Mouse (Mus musculus) liver, postnatal 0 days (tissue): ENCODE results near the gene Ucp2. TPM values are rescaled to one million over a fixed set of nuclear protein-coding genes. Genes with fewer than 3 reads are reported as not detected.

ENCODE experiments used
- ATAC-seq: fragments of 200-750 bp; cut with Nextera tagmentation; 2 replicates; pipeline ENCODE4 v1.8.0; 2017; ENCODE audit warnings: mild to moderate bottlenecking, moderate library complexity
- DNase-seq: peaks from one replicate; pipeline ENCODE4 v3.0.0-alpha.2; 2016
- H3K27ac ChIP-seq: fragments of 300-500 bp; sonication (generic); 2 replicates; pipeline ENCODE4 v1.5.1; 2014; ENCODE audit warnings: antibody characterized with exemption, moderate library complexity, mild to moderate bottlenecking, low read depth
- H3K27me3 ChIP-seq: fragments of 300-500 bp; sonication (generic); 2 replicates; pipeline ENCODE4 v1.6.1; 2014; ENCODE audit warnings: low read length, control low read depth, mixed read lengths; ENCODE audit not compliant: insufficient read depth
- H3K36me3 ChIP-seq: fragments of 300-500 bp; sonication (generic); replicated peaks from 2 replicates; pipeline ENCODE4 v1.6.1; 2014; ENCODE audit warnings: mild to moderate bottlenecking, control low read depth, low read length, moderate library complexity, mixed read lengths; ENCODE audit not compliant: insufficient read depth
- H3K4me1 ChIP-seq: fragments of 300-500 bp; sonication (generic); 2 replicates; pipeline ENCODE4 v1.6.1; 2014; ENCODE audit warnings: antibody characterized with exemption, mild to moderate bottlenecking, control low read depth; ENCODE audit not compliant: insufficient read depth
- H3K4me2 ChIP-seq: fragments of 300-500 bp; sonication (generic); 2 replicates; pipeline ENCODE4 v1.6.1; 2014; ENCODE audit warnings: low read depth, mild to moderate bottlenecking, low read length, moderate library complexity, mixed read lengths
- H3K4me3 ChIP-seq: fragments of 300-500 bp; sonication (generic); 2 replicates; pipeline ENCODE4 v1.5.1; 2014; ENCODE audit warnings: low read depth, low read length
- H3K9ac ChIP-seq: fragments of 300-500 bp; sonication (generic); replicated peaks from 2 replicates; pipeline ENCODE4 v1.6.1; 2014; ENCODE audit warnings: mild to moderate bottlenecking, moderate library complexity
- H3K9me3 ChIP-seq: fragments of 300-500 bp; sonication (generic); 2 replicates; pipeline ENCODE4 v1.6.1; 2016; ENCODE audit warnings: mild to moderate bottlenecking, control low read depth, low read length, mixed read lengths
- CTCF ChIP-seq: sonication (generic); IDR thresholded peaks from 2 replicates; pipeline ENCODE4 v1.5.1; 2016; ENCODE audit warnings: antibody characterized with exemption, low read depth
- EP300 ChIP-seq: IDR thresholded peaks from 2 replicates; pipeline ENCODE4 v1.6.1; 2016; ENCODE audit warnings: antibody characterized with exemption, low read depth, mild to moderate bottlenecking
- WGBS: fragments of 180-500 bp; shearing (Covaris S2); extraction: QIAGEN DNeasy Blood & Tissue Kit; methylation state at CpG from one replicate; pipeline ENCODE4 v1.1.7; 2014; ENCODE audit not compliant: insufficient replicate concordance; 5-methylcytosine and 5-hydroxymethylcytosine counted together
- polyA plus RNA-seq: library from polyadenylated mRNA; unstranded; fragments of >200 nt; fragmentation: Nextera tagmentation; extraction: Ambion mirVana; gene quantifications from 2 replicates; pipeline ENCODE4 v1.2.1, GENCODE M21; 2015

Ucp2 gene
- 530 and 545 TPM in 2 replicates for polyA plus RNA-seq

DNA sequence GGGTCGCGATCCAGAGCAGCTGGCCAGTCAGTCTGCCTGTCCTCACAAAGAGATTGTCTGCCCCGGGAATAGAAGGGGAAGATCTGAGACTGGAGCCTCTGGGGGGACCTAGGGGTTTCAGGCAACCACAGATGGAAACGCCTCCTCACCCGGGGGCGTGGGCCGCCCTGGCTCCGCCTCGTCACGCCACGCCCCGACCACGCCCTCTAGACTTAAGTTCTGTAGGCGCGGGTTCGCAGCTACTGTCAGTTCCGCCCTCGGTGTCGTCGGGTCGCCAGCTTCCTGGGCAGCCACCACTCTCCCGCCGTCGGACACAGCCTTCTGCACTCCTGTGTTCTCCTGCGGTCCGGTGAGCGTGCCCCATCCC lies at the start of gene Ucp2:
TSS of gene Ucp2 (plus strand) at position 221 of the 367 bp plus-strand sequence.
- 0% methylated on average over 27 of the region's 27 CpGs for WGBS
- no peaks in the 10 kb centered on the region for H3K9me3 ChIP-seq
- H3K4me1 ChIP-seq: peaks cover 40% of the 10 kb centered on the region
- peak; percentile 82 for ATAC-seq
- peak; percentile 96 for DNase-seq
- H3K9ac ChIP-seq: peak within 1 kb of the TSS; percentile 75
- TF ChIP-seq EP300: no peak
- TF ChIP-seq CTCF: no peak
- peak within 1 kb of the TSS; percentile 94 for H3K27ac ChIP-seq
- peak within 1 kb of the TSS; percentile 82 for H3K4me3 ChIP-seq
- no peaks in the 10 kb centered on the region for H3K27me3 ChIP-seq
- peak within 1 kb of the TSS; percentile 93 for H3K4me2 ChIP-seq
- H3K36me3 ChIP-seq: peaks cover 38% of the 10 kb centered on the region

DNA sequence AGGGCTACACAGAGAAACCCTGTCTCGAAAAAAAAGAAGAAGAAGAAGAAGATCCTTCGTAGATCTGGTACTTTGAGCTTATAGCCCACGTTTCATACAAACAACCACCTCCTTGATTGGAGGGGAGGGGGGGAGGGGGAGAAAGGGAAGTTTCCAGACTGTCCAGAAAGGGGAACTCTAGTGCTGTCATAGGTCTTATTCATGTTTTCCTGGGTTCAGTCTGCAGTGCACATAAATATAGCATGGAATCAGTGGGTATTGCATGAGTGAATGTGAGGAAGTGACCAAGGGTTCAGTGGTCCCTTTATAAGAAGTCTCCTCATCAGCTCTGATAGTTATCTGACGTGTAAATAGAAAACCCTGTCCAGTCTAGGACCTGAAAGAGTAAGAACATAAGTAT lies 49.4 kb upstream of the Ucp2 start:
- no peak overlapping the region for H3K4me3 ChIP-seq
- H3K9me3 ChIP-seq: no peaks in the 10 kb centered on the region
- ATAC-seq (peak; percentile 56), DNase-seq (no peak)
- no peak overlapping the region for H3K4me2 ChIP-seq
- H3K27me3 ChIP-seq: no peaks in the 10 kb centered on the region
- no peak overlapping the region for H3K9ac ChIP-seq
- no peaks in the 10 kb centered on the region for H3K4me1 ChIP-seq
- peaks cover 51% of the 10 kb centered on the region for H3K36me3 ChIP-seq
- WGBS: 56% methylated on average over 4 of the region's 4 CpGs
- no peak for TF ChIP-seq EP300
- TF ChIP-seq CTCF: no peak
- H3K27ac ChIP-seq: no peak overlapping the region

DNA sequence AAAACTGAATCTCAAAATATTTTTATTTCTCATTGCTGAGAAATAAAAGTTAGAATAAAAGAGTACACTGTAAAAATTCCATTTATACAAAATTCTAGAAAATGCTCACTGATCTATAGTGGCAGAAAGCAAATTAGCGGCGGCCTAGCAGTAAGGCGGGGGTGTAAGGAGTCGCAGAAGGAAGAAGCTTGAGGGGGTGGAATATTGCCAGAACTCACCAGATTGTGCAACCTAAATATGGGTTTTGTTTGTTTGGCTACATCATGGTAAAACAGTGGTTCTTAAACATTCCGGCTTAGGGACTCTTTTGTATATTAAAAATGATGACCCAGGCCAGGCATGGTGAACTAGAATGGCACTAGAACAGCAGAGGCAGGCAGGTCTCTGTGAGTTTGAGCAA lies 46.9 kb upstream of the Ucp2 start:
- H3K36me3 ChIP-seq: peaks cover 56% of the 10 kb centered on the region
- H3K4me2 ChIP-seq: no peak overlapping the region
- no peak overlapping the region for H3K9ac ChIP-seq
- WGBS: 92% methylated on average over 5 of the region's 5 CpGs
- no peaks in the 10 kb centered on the region for H3K4me1 ChIP-seq
- no peak overlapping the region for H3K27ac ChIP-seq
- DNase-seq: no peak
- no peak for TF ChIP-seq CTCF
- TF ChIP-seq EP300: no peak
- no peaks in the 10 kb centered on the region for H3K27me3 ChIP-seq
- H3K9me3 ChIP-seq: no peaks in the 10 kb centered on the region
- no peak overlapping the region for H3K4me3 ChIP-seq
- ATAC-seq: no peak

DNA sequence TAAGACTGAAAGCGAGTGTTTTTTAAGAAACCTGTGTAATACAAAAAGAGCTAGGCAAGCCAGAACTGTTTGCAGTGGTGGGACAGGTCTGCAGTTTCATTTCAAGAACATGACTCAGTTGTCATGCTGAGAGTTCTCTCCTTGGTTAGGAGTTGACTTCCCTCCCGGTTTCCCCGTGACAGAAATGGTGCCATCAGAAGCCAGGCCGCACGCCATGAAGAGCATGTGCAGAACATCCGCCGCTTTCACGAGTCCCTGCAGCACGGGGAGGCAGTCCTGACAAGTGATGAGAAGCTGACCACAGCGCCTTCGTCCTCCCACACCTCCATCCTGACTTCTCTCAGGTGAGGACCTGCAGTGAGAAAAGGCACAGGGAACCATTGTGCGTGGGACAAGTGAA lies 44.6 kb upstream of the Ucp2 start:
- Histone ChIP-seq H3K36me3 (peaks cover 57% of the 10 kb centered on the region), H3K27me3 (no peaks in the 10 kb centered on the region), H3K9me3 (no peaks in the 10 kb centered on the region), H3K9ac (no peak overlapping the region), H3K4me3 (no peak overlapping the region), H3K27ac (no peak overlapping the region), H3K4me2 (no peak overlapping the region), H3K4me1 (no peaks in the 10 kb centered on the region)
- no peak for ATAC-seq
- no peak for DNase-seq
- 94% methylated on average over 12 of the region's 12 CpGs for WGBS
- TF ChIP-seq EP300: no peak
- no peak for TF ChIP-seq CTCF

DNA sequence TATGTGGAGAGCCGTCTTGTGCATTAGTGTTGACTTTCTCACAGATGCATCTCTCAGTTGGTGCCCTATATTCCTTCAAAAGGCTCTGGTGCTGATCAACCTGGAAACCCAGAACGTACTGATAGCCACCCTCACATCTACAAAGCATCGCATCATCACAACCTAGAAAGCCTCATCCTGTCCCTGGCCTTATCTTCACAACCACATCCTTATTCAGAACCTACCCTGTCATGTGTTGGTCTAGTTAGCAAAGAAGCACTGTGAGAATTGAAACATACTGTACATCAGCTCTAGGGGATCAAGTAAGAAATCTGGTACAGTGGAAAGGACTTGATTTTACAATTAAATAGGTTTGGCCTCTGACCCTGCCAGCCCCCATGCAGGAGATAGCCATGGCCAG lies 44.2 kb upstream of the Ucp2 start:
- no peak overlapping the region for H3K4me3 ChIP-seq
- WGBS: 65% methylated on average over 3 of the region's 3 CpGs
- H3K36me3 ChIP-seq: peaks cover 60% of the 10 kb centered on the region
- no peak for TF ChIP-seq CTCF
- TF ChIP-seq EP300: no peak
- H3K27ac ChIP-seq: no peak overlapping the region
- H3K4me1 ChIP-seq: no peaks in the 10 kb centered on the region
- H3K9ac ChIP-seq: no peak overlapping the region
- H3K4me2 ChIP-seq: no peak overlapping the region
- DNase-seq (no peak), ATAC-seq (no peak)
- no peaks in the 10 kb centered on the region for H3K9me3 ChIP-seq
- H3K27me3 ChIP-seq: no peaks in the 10 kb centered on the region

DNA sequence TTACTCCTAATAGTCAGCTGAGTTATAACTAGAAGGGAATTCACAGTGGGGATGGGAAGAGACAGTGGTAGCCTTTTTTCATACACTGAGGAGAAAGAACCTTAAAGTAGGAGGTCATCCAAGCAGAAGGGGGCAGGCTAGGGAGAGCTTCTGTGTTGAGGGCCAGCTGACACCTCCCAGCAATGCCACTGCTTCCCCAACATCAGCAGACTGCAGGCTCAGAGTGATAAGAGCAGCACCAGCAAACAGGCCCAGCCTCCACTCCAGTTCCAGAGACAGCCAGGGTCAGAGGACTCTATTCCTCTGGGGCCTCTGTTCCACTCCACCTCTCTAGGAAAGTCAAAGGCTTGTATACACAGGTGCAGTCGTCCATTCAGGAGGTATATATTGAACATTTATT lies 35.0 kb upstream of the Ucp2 start:
- no peaks in the 10 kb centered on the region for H3K27me3 ChIP-seq
- WGBS: 33% methylated on average over 1 of the region's 1 CpGs
- no peak overlapping the region for H3K4me2 ChIP-seq
- TF ChIP-seq CTCF (peak; percentile 54), EP300 (peak; percentile 49)
- peaks cover 29% of the 10 kb centered on the region for H3K4me1 ChIP-seq
- ATAC-seq (peak; percentile 87), DNase-seq (peak; percentile 59)
- H3K27ac ChIP-seq: peak overlapping the region; percentile 9; the same call in 1 of the 2 replicates
- peaks cover 65% of the 10 kb centered on the region for H3K36me3 ChIP-seq
- no peak overlapping the region for H3K9ac ChIP-seq
- H3K4me3 ChIP-seq: no peak overlapping the region
- no peaks in the 10 kb centered on the region for H3K9me3 ChIP-seq

DNA sequence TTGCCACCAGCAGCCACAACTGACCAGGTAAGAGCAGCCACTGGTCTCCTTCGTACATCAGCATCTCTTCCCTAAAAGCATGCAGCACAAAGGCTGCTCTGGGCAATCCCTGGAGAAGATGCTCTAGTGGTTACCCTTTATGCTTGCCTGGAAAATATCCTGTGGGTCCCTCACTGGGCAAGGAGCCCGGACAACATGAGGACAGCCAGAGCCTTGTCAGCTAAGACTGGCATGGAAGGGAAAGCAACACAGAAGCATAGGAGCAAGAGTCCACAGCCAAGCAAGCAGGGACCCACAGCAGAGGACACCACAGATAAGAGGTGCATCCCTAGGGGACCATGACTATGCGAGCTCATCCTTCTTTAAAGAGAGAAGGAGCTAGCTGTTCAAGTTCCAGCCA lies 33.3 kb upstream of the Ucp2 start:
- H3K4me3 ChIP-seq: no peak overlapping the region
- TF ChIP-seq EP300 (no peak), CTCF (no peak)
- H3K27ac ChIP-seq: peak overlapping the region; percentile 94; the same call in 1 of the 2 replicates
- H3K27me3 ChIP-seq: no peaks in the 10 kb centered on the region
- peaks cover 46% of the 10 kb centered on the region for H3K4me1 ChIP-seq
- DNase-seq (no peak), ATAC-seq (no peak)
- no peaks in the 10 kb centered on the region for H3K9me3 ChIP-seq
- peaks cover 59% of the 10 kb centered on the region for H3K36me3 ChIP-seq
- no peak overlapping the region for H3K4me2 ChIP-seq
- no peak overlapping the region for H3K9ac ChIP-seq
- WGBS: 89% methylated on average over 3 of the region's 3 CpGs
